Mouse (Mus musculus): ENCODE measurements around the gene Slc35c1.

Slc35c1 gene

GRCm38 (mm10) chr2:92404737-92405136, 55.6 kb downstream of the Slc35c1 start:
- no peak for DNase-seq (ENCODE audit: low read depth, low spot score)

- DNase-seq (ENCODE audit: low read depth, low spot score), result no peak
These were observed 56.5 kb downstream of the Slc35c1 start for GRCm38 (mm10) chr2:92403776-92404319.

Data from retina, adult 2 months (tissue).